Mouse (Mus musculus): ENCODE measurements around the gene Kcnn1. TPM values are rescaled to one million over a fixed set of nuclear protein-coding genes. Genes with fewer than 3 reads are reported as not detected.

Kcnn1 gene
- polyA plus RNA-seq (2014; fragmentation: Nextera tagmentation; extraction: Ambion mirVana): 1.6 and 2.1 TPM in 2 replicates

DNA sequence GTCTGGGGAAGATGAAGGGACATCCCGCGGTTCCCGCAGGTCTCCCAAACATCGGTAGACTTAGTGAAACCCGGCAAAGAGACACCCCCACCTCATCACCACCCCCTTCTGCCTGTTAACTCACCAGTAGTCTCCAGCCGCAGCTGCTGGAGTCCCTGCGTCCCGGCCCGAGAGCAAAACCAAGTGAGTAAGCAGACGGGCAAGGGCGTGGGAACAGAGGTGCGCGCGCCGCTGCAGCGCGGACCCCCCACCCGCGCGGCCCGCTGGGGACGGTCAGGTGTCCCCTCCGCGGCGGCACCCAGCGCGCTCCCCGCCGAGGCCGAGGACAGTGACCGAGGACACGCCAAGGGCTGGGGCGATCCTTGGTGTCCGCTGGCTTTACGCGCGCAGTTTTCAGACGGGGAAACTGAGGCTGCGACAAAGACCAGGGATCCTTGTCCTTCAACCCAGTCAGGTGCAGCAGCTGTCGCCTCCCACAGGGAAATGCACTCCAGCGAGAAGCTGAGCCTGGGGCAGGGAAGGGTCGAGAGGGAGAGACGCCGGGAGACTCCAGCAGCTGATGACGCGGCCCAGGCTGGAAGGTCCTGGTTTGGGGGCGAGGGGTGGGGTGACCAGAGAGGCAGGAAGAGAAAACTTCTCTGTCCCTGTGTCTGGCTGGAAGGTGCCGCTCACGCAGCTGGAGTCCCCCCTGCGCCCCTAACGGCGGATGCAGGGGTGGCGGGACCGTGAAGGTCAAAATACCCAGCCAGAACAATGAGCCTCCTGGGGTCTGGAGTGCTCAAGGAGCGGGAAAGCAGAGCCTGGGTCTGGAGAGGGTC lies at the start of gene Kcnn1:
TSS of gene Kcnn1 (minus strand) at position 435 of the 818 bp plus-strand sequence.
- peaks cover 23% of the 10 kb centered on the region for H3K27me3 ChIP-seq (replicated peaks; ENCODE audit: control insufficient read depth, insufficient read depth, low read length)
- H3K9me3 ChIP-seq (ENCODE audit: control insufficient read depth, low read length): no peaks in the 10 kb centered on the region
- peak within 1 kb of the TSS; percentile 72 for H3K4me2 ChIP-seq (ENCODE audit: low read length)
- peaks cover 38% of the 10 kb centered on the region for H3K4me1 ChIP-seq (replicated peaks; ENCODE audit: control insufficient read depth, insufficient read depth, low read length)
- H3K9ac ChIP-seq (ENCODE audit: low read length): peak within 1 kb of the TSS; percentile 47
- WGBS: 0% methylated on average over 55 of the region's 55 CpGs
- ATAC-seq (replicated peaks; ENCODE audit: low FRiP score, low TSS enrichment, low read depth): no peak
- peak within 1 kb of the TSS; percentile 41 for H3K4me3 ChIP-seq (ENCODE audit: low read depth, low read length)
- peaks cover 4% of the 10 kb centered on the region; the same call in 1 of the 2 replicates for H3K36me3 ChIP-seq (ENCODE audit: control insufficient read depth, insufficient read depth, low read length)
- H3K27ac ChIP-seq (ENCODE audit: low read depth): no peak within 1 kb of the TSS
- DNase-seq (ENCODE audit: low spot score): peak; percentile 74

DNA sequence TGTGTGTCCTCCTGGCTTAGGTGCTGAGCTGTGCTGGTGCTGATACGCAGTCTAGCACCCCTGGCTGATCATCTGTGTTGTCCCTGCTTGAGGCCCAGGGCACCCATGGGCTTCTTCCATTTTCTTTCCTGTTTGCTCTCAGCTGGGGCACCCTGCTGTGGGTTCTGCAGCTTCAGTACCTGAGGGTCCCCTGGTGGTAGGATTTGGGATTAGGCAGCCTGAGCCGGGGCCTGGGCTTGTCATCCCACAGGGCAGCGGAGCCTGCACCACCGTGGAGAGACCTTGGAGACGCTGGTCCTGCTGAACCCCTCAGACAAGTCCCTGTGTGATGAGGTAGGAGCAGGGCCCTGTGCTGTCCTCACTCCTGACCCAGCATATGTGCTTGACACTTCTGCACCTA lies 48.5 kb upstream of the Kcnn1 start:
- Histone ChIP-seq H3K4me3 (ENCODE audit: low read depth, low read length) (no peak overlapping the region), H3K36me3 (ENCODE audit: control insufficient read depth, insufficient read depth, low read length) (peaks cover 62% of the 10 kb centered on the region), H3K4me2 (ENCODE audit: low read length) (no peak overlapping the region), H3K27ac (ENCODE audit: low read depth) (no peak overlapping the region), H3K27me3 (replicated peaks; ENCODE audit: control insufficient read depth, insufficient read depth, low read length) (no peaks in the 10 kb centered on the region), H3K9me3 (ENCODE audit: control insufficient read depth, low read length) (no peaks in the 10 kb centered on the region), H3K4me1 (replicated peaks; ENCODE audit: control insufficient read depth, insufficient read depth, low read length) (peaks cover 6% of the 10 kb centered on the region), H3K9ac (ENCODE audit: low read length) (no peak overlapping the region)
- WGBS: 80% methylated on average over 5 of the region's 5 CpGs
- DNase-seq (ENCODE audit: low spot score) (no peak), ATAC-seq (replicated peaks; ENCODE audit: low FRiP score, low TSS enrichment, low read depth) (no peak)

DNA sequence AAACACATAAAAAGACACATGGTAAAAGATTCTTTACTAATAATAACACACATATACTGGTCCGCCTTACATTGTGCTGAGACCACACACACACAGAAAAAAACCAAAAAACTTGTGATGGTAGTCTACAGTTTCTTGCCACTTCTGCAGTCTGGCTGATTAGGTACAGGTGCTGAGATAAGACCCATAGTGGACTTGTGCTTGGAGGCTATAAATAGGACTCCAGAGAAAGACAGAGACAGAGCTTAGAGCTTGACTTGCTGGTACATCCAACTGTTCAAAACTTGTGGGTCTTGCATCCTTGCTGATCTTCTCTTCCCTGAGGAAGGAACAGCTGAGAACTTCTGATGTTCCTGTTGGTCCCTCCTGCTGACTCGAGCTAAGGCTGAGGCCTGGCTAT lies 44.5 kb upstream of the Kcnn1 start:
- no peaks in the 10 kb centered on the region for H3K27me3 ChIP-seq (replicated peaks; ENCODE audit: control insufficient read depth, insufficient read depth, low read length)
- ATAC-seq (replicated peaks; ENCODE audit: low FRiP score, low TSS enrichment, low read depth) (no peak), DNase-seq (ENCODE audit: low spot score) (no peak)
- H3K9ac ChIP-seq (ENCODE audit: low read length): no peak overlapping the region
- no peak overlapping the region for H3K4me3 ChIP-seq (ENCODE audit: low read depth, low read length)
- H3K36me3 ChIP-seq (ENCODE audit: control insufficient read depth, insufficient read depth, low read length): peaks cover 22% of the 10 kb centered on the region
- no peaks in the 10 kb centered on the region for H3K9me3 ChIP-seq (ENCODE audit: control insufficient read depth, low read length)
- no peak overlapping the region for H3K4me2 ChIP-seq (ENCODE audit: low read length)
- WGBS: 85% methylated on average over 2 of the region's 2 CpGs
- peaks cover 10% of the 10 kb centered on the region for H3K4me1 ChIP-seq (replicated peaks; ENCODE audit: control insufficient read depth, insufficient read depth, low read length)
- no peak overlapping the region for H3K27ac ChIP-seq (ENCODE audit: low read depth)

DNA sequence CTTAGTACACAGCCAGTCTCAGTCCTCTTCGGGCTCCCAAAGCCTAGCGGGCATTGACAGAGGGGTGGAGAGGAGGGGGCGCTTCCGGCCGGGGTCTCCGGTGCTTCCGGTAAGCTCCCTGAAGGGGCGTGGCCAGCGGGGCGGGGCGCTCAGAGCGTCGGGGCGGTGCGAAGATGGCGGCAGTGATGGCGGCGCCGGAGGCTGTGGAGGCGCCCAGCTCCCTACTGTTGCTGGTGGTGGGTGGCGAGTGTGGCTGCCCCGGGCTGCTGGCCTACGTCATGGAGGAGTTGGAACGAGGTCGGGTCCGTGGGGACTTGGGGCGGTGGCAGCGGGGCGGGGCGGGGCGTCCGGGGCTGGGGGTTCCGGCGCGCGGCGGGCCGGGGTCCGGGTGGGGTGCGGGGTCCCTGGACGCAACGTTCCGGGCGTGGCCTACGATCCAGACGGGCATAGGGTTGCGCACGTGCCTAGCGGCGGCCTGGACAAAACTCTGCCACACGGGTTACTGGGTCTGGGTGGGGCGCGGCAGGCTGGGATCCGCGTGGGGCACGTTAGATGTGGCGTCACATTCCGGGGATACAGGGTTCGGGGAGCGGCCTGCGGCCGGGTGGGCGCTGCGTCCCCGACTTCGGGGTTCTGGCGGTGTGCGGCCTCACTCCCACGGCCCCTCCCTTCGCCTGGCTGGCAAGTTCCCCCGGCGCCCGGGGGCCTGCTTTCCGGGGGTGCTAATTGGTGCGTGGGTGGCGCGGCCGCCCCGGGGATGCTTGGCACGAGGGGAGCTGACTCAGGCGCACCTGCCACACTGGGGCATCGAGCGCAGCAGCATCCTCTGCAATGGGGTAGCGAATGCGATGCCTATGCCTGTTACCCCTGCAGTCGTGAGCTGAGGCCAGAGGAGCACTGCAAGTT lies 43.0 kb upstream of the Kcnn1 start, which contains the start of gene Map1s:
TSS of gene Map1s (plus strand) at position 102 of the 906 bp plus-strand sequence.
- Histone ChIP-seq H3K27me3 (replicated peaks; ENCODE audit: control insufficient read depth, insufficient read depth, low read length) (0 out of 2 replicates have a peak, but pooled peaks cover 2% of the 10 kb centered on the region), H3K36me3 (ENCODE audit: control insufficient read depth, insufficient read depth, low read length) (peaks cover 10% of the 10 kb centered on the region), H3K4me2 (ENCODE audit: low read length) (peak within 1 kb of the TSS; percentile 73), H3K4me3 (ENCODE audit: low read depth, low read length) (peak within 1 kb of the TSS; percentile 80), H3K4me1 (replicated peaks; ENCODE audit: control insufficient read depth, insufficient read depth, low read length) (peaks cover 10% of the 10 kb centered on the region), H3K9ac (ENCODE audit: low read length) (peak within 1 kb of the TSS; percentile 92), H3K27ac (ENCODE audit: low read depth) (peak within 1 kb of the TSS; percentile 90), H3K9me3 (ENCODE audit: control insufficient read depth, low read length) (no peaks in the 10 kb centered on the region)
- DNase-seq (ENCODE audit: low spot score): peak; percentile 91
- under 1% methylated on average over 81 of the region's 86 CpGs for WGBS
- peak; percentile 92 for ATAC-seq (replicated peaks; ENCODE audit: low FRiP score, low TSS enrichment, low read depth)

DNA sequence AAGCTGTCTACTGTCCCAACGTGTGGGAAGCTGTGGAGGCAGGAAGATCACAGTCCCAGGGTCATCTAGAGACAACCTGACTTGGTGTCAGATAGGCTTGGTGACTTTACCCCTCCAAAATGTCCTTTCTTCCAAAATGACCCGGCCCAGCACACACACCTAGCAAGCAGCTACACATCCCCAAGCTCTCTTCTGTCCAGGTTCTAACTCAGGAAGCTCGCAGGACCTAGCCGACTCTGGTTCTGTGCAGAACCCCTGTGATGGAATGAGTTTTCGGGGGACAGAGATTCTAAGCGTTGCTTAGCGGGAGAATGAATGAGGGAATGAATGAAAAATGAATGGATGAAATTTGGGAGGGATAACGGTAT lies 42.4 kb upstream of the Kcnn1 start:
- 18% methylated on average over 8 of the region's 8 CpGs for WGBS
- Histone ChIP-seq H3K9ac (ENCODE audit: low read length) (peak overlapping the region; percentile 92), H3K9me3 (ENCODE audit: control insufficient read depth, low read length) (no peaks in the 10 kb centered on the region), H3K27ac (ENCODE audit: low read depth) (peak overlapping the region; percentile 90; the same call in 1 of the 2 replicates), H3K4me1 (replicated peaks; ENCODE audit: control insufficient read depth, insufficient read depth, low read length) (peaks cover 10% of the 10 kb centered on the region), H3K36me3 (ENCODE audit: control insufficient read depth, insufficient read depth, low read length) (0 out of 2 replicates have a peak, but pooled peaks cover 5% of the 10 kb centered on the region), H3K4me2 (ENCODE audit: low read length) (peak overlapping the region; percentile 73), H3K27me3 (replicated peaks; ENCODE audit: control insufficient read depth, insufficient read depth, low read length) (0 out of 2 replicates have a peak, but pooled peaks cover 2% of the 10 kb centered on the region), H3K4me3 (ENCODE audit: low read depth, low read length) (peak overlapping the region; percentile 80)
- DNase-seq (ENCODE audit: low spot score) (no peak), ATAC-seq (replicated peaks; ENCODE audit: low FRiP score, low TSS enrichment, low read depth) (peak; percentile 7; the same call in 1 of the 2 replicates)

- no peak for ATAC-seq (replicated peaks; ENCODE audit: low FRiP score, low TSS enrichment, low read depth)
Observed at GRCm38 (mm10) chr8:70904532-70904931, 41.5 kb upstream of the Kcnn1 start.

DNA sequence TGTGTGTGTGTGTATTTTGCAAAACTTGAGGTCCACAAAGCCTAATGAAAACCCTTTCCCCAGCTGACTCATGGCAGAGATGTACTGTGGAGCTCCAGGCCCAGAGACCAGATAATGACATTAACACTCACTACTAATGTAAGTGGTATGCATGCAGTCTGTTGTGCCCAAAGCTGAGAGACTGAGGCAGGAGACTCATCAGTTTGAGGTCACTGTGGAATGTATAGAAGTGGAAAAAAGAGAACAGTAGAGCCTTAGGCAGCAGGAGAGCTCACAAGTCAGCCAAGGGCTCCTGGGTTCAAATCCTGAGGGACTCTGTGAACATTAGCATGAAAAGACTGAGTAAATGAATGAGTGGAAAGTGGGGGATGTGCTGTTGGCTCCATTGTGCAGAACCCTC lies 40.5 kb upstream of the Kcnn1 start:
- H3K9ac ChIP-seq (ENCODE audit: low read length): no peak overlapping the region
- H3K9me3 ChIP-seq (ENCODE audit: control insufficient read depth, low read length): no peaks in the 10 kb centered on the region
- no peak overlapping the region for H3K4me2 ChIP-seq (ENCODE audit: low read length)
- ATAC-seq (replicated peaks; ENCODE audit: low FRiP score, low TSS enrichment, low read depth): no peak
- peaks cover 10% of the 10 kb centered on the region for H3K4me1 ChIP-seq (replicated peaks; ENCODE audit: control insufficient read depth, insufficient read depth, low read length)
- no peak for DNase-seq (ENCODE audit: low spot score)
- 0 out of 2 replicates have a peak, but pooled peaks cover 2% of the 10 kb centered on the region for H3K27me3 ChIP-seq (replicated peaks; ENCODE audit: control insufficient read depth, insufficient read depth, low read length)
- no peak overlapping the region for H3K4me3 ChIP-seq (ENCODE audit: low read depth, low read length)
- no peak overlapping the region for H3K27ac ChIP-seq (ENCODE audit: low read depth)
- no peaks in the 10 kb centered on the region for H3K36me3 ChIP-seq (ENCODE audit: control insufficient read depth, insufficient read depth, low read length)

More at GRCm38 (mm10) chr8:70904532-70904931, 41.5 kb upstream of the Kcnn1 start:
- Histone ChIP-seq H3K4me3 (ENCODE audit: low read depth, low read length) (no peak overlapping the region), H3K27me3 (replicated peaks; ENCODE audit: control insufficient read depth, insufficient read depth, low read length) (0 out of 2 replicates have a peak, but pooled peaks cover 2% of the 10 kb centered on the region), H3K9me3 (ENCODE audit: control insufficient read depth, low read length) (no peaks in the 10 kb centered on the region), H3K4me2 (ENCODE audit: low read length) (no peak overlapping the region), H3K36me3 (ENCODE audit: control insufficient read depth, insufficient read depth, low read length) (0 out of 2 replicates have a peak, but pooled peaks cover 4% of the 10 kb centered on the region), H3K4me1 (replicated peaks; ENCODE audit: control insufficient read depth, insufficient read depth, low read length) (peaks cover 10% of the 10 kb centered on the region), H3K9ac (ENCODE audit: low read length) (no peak overlapping the region), H3K27ac (ENCODE audit: low read depth) (no peak overlapping the region)
- WGBS: 55% methylated on average over 4 of the region's 4 CpGs
- no peak for DNase-seq (ENCODE audit: low spot score)

- Histone ChIP-seq H3K9ac (ENCODE audit: low read length) (no peak overlapping the region), H3K27ac (ENCODE audit: low read depth) (no peak overlapping the region), H3K9me3 (ENCODE audit: control insufficient read depth, low read length) (no peaks in the 10 kb centered on the region), H3K36me3 (ENCODE audit: control insufficient read depth, insufficient read depth, low read length) (no peaks in the 10 kb centered on the region), H3K4me3 (ENCODE audit: low read depth, low read length) (no peak overlapping the region), H3K27me3 (replicated peaks; ENCODE audit: control insufficient read depth, insufficient read depth, low read length) (0 out of 2 replicates have a peak, but pooled peaks cover 2% of the 10 kb centered on the region), H3K4me2 (ENCODE audit: low read length) (no peak overlapping the region), H3K4me1 (replicated peaks; ENCODE audit: control insufficient read depth, insufficient read depth, low read length) (peaks cover 14% of the 10 kb centered on the region)
- WGBS: 45% methylated on average over 4 of the region's 4 CpGs
- DNase-seq (ENCODE audit: low spot score) (no peak), ATAC-seq (replicated peaks; ENCODE audit: low FRiP score, low TSS enrichment, low read depth) (no peak)
Observed at GRCm38 (mm10) chr8:70903112-70903511, 40.1 kb upstream of the Kcnn1 start.

Data from intestine, embryonic 14.5 days (tissue).